In genomic region chr8:48109856-48110780, GRCm38 (mm10) we compare ENCODE assay signal across 8 mouse cellular contexts. TPM values are rescaled to one million over a fixed set of nuclear protein-coding genes. Genes with fewer than 3 reads are reported as not detected.
DNase-seq lines count a peak whose midpoint lies in the region; ATAC-seq and TF ChIP-seq lines count a peak whose summit lies in the region.

No protein-coding gene starts in this region.

- peak overlapping the region; percentile 83 for H3K4me2 ChIP-seq in hindbrain, embryonic 14.5 days (replicated peaks)

- H3K4me1 ChIP-seq in cerebellum, adult 2 months (ENCODE audit: control insufficient read depth, insufficient read depth, low read length) = peaks cover 3% of the 10 kb centered on the region; the same call in 1 of the 2 replicates
- peaks cover 13% of the 10 kb centered on the region for H3K4me1 ChIP-seq in hindbrain, embryonic 14.5 days (replicated peaks; ENCODE audit: control insufficient read depth, insufficient read depth, low read length)

- no peaks in the 10 kb centered on the region for H3K36me3 ChIP-seq in hindbrain, embryonic 14.5 days (replicated peaks; ENCODE audit: control insufficient read depth, insufficient read depth)
- H3K36me3 ChIP-seq in macrophage (ENCODE audit: inconsistent target) = no peaks in the 10 kb centered on the region

- no peak for TF ChIP-seq POLR2A in cerebellum, adult 2 months (IDR thresholded peaks at IDR 0.05; ENCODE audit: borderline replicate concordance, insufficient read depth, low read length)

- H3K9me3 ChIP-seq in hindbrain, embryonic 14.5 days (ENCODE audit: control insufficient read depth, low read length) = no peaks in the 10 kb centered on the region

- peak; percentile 77 for DNase-seq in MN1 (ENCODE audit: low spot score)
- DNase-seq in cerebellum, adult 2 months = peak; percentile 42 to 59
- peak; percentile 17 to 20 for DNase-seq in frontal cortex, postnatal 14 days (ENCODE audit: low spot score in 2 of 2)
- DNase-seq in hindbrain, embryonic 14.5 days (ENCODE audit: low spot score) = peak; percentile 40
- DNase-seq in left cerebral cortex, adult 2 months (ENCODE audit: extremely low spot score in 1 of 2, low spot score in 2 of 2) = peak; percentile 53 to 54
- peak; percentile 53 for DNase-seq in right cerebral cortex, adult 18-20 months
- peak; percentile 65 for DNase-seq in urinary bladder, postnatal 14 days (ENCODE audit: low spot score)

- no peaks in the 10 kb centered on the region for H3K79me2 ChIP-seq in macrophage (ENCODE audit: inconsistent target)

- intact Hi-C loops in left cerebral cortex, adult 2 months (cut with DNase I) = no loop called here

- WGBS in cerebellum, adult 2 months = 1% methylated on average over 57 of the region's 61 CpGs
- 0% methylated on average over 61 of the region's 61 CpGs for WGBS in hindbrain, embryonic 14.5 days
- WGBS in macrophage (ENCODE audit: missing documents) = 2% methylated on average over 52 of the region's 61 CpGs

- ATAC-seq in hindbrain, embryonic 14.5 days (ENCODE audit: low FRiP score) = peak; percentile 89

- H3K4me3 ChIP-seq in cerebellum, adult 2 months (replicated peaks; ENCODE audit: insufficient read depth, low read depth, low read length) = peak overlapping the region; percentile 65
- peak overlapping the region; percentile 79 for H3K4me3 ChIP-seq in hindbrain, embryonic 14.5 days (replicated peaks; ENCODE audit: low read length)
- peak overlapping the region; percentile 70 for H3K4me3 ChIP-seq in left cerebral cortex, adult 2 months
- peak overlapping the region; percentile 37 for H3K4me3 ChIP-seq in macrophage (ENCODE audit: inconsistent target)

- peak overlapping the region; percentile 67 for H3K9ac ChIP-seq in hindbrain, embryonic 14.5 days

- no peaks in the 10 kb centered on the region for H3K27me3 ChIP-seq in cerebellum, adult 2 months (ENCODE audit: control insufficient read depth, insufficient read depth, low read length)
- H3K27me3 ChIP-seq in hindbrain, embryonic 14.5 days (ENCODE audit: control insufficient read depth, insufficient read depth, low read length) = no peaks in the 10 kb centered on the region

- no peak for TF ChIP-seq CTCF in cerebellum, adult 2 months (IDR thresholded peaks at IDR 0.05; ENCODE audit: borderline replicate concordance, insufficient read depth, low read depth, low read length)
- TF ChIP-seq CTCF in left cerebral cortex, adult 2 months (IDR thresholded peaks at IDR 0.05) = no peak

- H3K27ac ChIP-seq in cerebellum, adult 2 months (ENCODE audit: insufficient read depth, low read length) = no peak overlapping the region
- H3K27ac ChIP-seq in hindbrain, embryonic 14.5 days = 0 out of 2 replicates have a peak overlapping the region, but pooled peaks have one; percentile 38
- H3K27ac ChIP-seq in left cerebral cortex, adult 2 months = peak overlapping the region; percentile 62
- no peak overlapping the region for H3K27ac ChIP-seq in macrophage

RNA-seq across cellular contexts. Expression of gene Dctd, which starts 11.2 kb away (rescaled TPM):
- polyA plus RNA-seq in cerebellum, adult 2 months (2012; rRNA removed) = 5.9 and 7.4 TPM in 2 replicates
- 11.8 and 12.3 TPM in 2 replicates for polyA plus RNA-seq in hindbrain, embryonic 14.5 days (2014; fragmentation: Nextera tagmentation; extraction: Ambion mirVana)
- total RNA-seq in left cerebral cortex, adult 2 months (2021) = 1 to 10 TPM; 6.9 TPM
- 1 to 10 TPM in 17 of 26 experiments, under 1 TPM in 4, not detected in 5; 0.67 to 5.3 (median 2.7) TPM for total RNA-seq in macrophage (2018; cell fraction: chromatin; rRNA removed)
- 1 to 10 TPM in 10 of 26 experiments, under 1 TPM in 16; 0.36 to 1.5 (median 0.85) TPM for total RNA-seq in macrophage (2018; cell fraction: cytosol; rRNA removed)
- total RNA-seq in macrophage (2018; cell fraction: nucleus; rRNA removed) = 10 to 100 TPM in 1 of 26 experiments, 1 to 10 TPM in 14, under 1 TPM in 6, not detected in 5; 0.29 to 15.6 (median 1.8) TPM
- 0.43 to 9.0 TPM (median 1.2 TPM) in 3 replicates for polyA plus RNA-seq in macrophage (2018)

Comparison
In these comparisons a context has a peak if more than half of its experiments do, and no peak if none do; other contexts are left out.
1. DNase-seq: peak in every context shown above with its lines; median percentile 77 in MN1; 65 in urinary bladder, postnatal 14 days; 54 in left cerebral cortex, adult 2 months; 53 in right cerebral cortex, adult 18-20 months; 50 in cerebellum, adult 2 months; 40 in hindbrain, embryonic 14.5 days; 18 in frontal cortex, postnatal 14 days.
2. H3K27ac ChIP-seq: peak in hindbrain, embryonic 14.5 days (single experiment) and left cerebral cortex, adult 2 months (single experiment); none in cerebellum, adult 2 months (single experiment) and macrophage (single experiment).
3. Peak in every context shown above with its lines, with median percentiles within 50 percentile points of each other: H3K4me3 ChIP-seq.